ENCODE assay signal across 28 mouse cellular contexts in the genomic region with DNA sequence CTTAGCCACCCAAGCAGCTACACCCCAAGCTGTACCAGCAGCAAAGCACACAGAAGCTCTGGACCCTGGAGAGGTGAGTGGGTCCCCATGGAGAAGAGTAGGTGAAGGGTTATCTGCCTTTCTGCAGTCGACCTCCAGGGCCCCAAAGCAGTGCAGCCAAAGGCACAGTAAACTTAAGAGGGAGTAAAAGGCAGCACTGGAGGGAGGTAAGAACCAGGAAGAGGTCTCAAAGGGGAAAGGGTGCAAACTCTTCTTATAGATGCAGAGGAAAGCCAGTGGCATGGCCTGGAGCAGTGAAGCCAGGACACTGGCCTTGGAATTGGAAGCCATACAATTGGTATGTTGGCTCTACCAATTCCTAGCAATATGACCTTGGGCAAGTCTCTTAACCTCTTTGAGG. TPM values are rescaled to one million over a fixed set of nuclear protein-coding genes. Genes with fewer than 3 reads are reported as not detected.
"Had no signal": no experiment of that assay in that cellular context is flagged by ENCODE, and none has a peak within 500 bp of the region (broad histone marks: within the 10 kb centered on the region; RNA-seq: fewer than 3 reads in every experiment).

No protein-coding gene starts in this region.

- H3K4me2 ChIP-seq: liver, embryonic 13.5 days; midbrain, embryonic 12.5 days; midbrain, embryonic 15.5 days had no signal

- H3K9ac ChIP-seq: liver, embryonic 13.5 days; midbrain, embryonic 12.5 days; midbrain, embryonic 15.5 days had no signal

- H3K36me3 ChIP-seq: liver, embryonic 13.5 days; midbrain, embryonic 12.5 days; midbrain, embryonic 15.5 days had no signal

- H3K9me3 ChIP-seq: liver, embryonic 13.5 days; midbrain, embryonic 12.5 days; midbrain, embryonic 15.5 days had no signal

- H3K27ac ChIP-seq: kidney, postnatal 0 days; layer of hippocampus, adult 2 months; left cerebral cortex, adult 2 months; liver, embryonic 13.5 days; midbrain, embryonic 12.5 days; midbrain, embryonic 15.5 days; stomach, postnatal 0 days had no signal

- DNase-seq: kidney, adult 2 months; kidney, postnatal 25 days; layer of hippocampus, adult 9-11 months; layer of hippocampus, postnatal 36 days; liver, embryonic 13.5 days; lung, adult 2 months; lung, postnatal 14 days; lung, postnatal 4 days; right cerebral cortex, adult 18-20 months; right cerebral cortex, postnatal 14 days; right cerebral cortex, postnatal 4 days; thymus, adult 2 months; thymus, postnatal 14 days; thymus, postnatal 4 days had no signal

- H3K4me3 ChIP-seq: layer of hippocampus, adult 2 months; left cerebral cortex, adult 2 months; liver, embryonic 13.5 days; midbrain, embryonic 12.5 days; midbrain, embryonic 15.5 days; myocyte had no signal

- ATAC-seq: intestine, postnatal 0 days; midbrain, embryonic 15.5 days had no signal

RNA-seq across cellular contexts. Expression of gene Vgll2, which starts 3.0 kb away (rescaled TPM):
- total RNA-seq: layer of hippocampus, adult 2 months; layer of hippocampus, postnatal 36 days; left cerebral cortex, adult 2 months; liver, adult 2 months; megakaryocyte progenitor cell, adult 5-6 weeks; megakaryocyte-erythroid progenitor cell, adult 5-6 weeks; monocyte, adult 5-6 weeks had no signal
- polyA plus RNA-seq: intestine, postnatal 0 days; kidney, embryonic 14.5 days; kidney, postnatal 0 days; large intestine, adult 2 months; liver, adult 2 months had no signal
